Mouse (Mus musculus): ENCODE data around the gene Olfr1163. TPM values are rescaled to one million over a fixed set of nuclear protein-coding genes. Genes with fewer than 3 reads are reported as not detected.

Olfr1163 gene
- not detected for polyA plus RNA-seq (2017; shearing (Covaris generic))

GRCm38 (mm10) chr2:88071730-88072129 is at the start of gene Olfr1163:
Gene Olfr1163 (minus strand): TSS chr2:88071830.

GRCm38 (mm10) chr2:88093866-88094265 is 22.2 kb upstream of the Olfr1163 start, which contains the start of gene Olfr1164:
Gene Olfr1164 (minus strand): TSS chr2:88093966.

GRCm38 (mm10) chr2:88051029-88051428 is 20.6 kb downstream of the Olfr1163 start, which contains the start of gene Olfr1162:
Gene Olfr1162 (minus strand): TSS chr2:88051129.

GRCm38 (mm10) chr2:88037599-88037998 is 34.0 kb downstream of the Olfr1163 start, which contains the start of gene Olfr73:
Gene Olfr73 (minus strand): TSS chr2:88037699.

GRCm38 (mm10) chr2:88022474-88022873 is 49.2 kb downstream of the Olfr1163 start, which contains the start of gene Olfr1161:
Gene Olfr1161 (plus strand): TSS chr2:88022774.

Other genes with a start within 250 kb of the Olfr1163 start
- gene Olfr1148, start 241.3 kb downstream of the Olfr1163 start, polyA plus RNA-seq (2017; shearing (Covaris generic)): not detected
- gene Olfr1150-ps1, start 227.8 kb downstream of the Olfr1163 start, polyA plus RNA-seq (2017; shearing (Covaris generic)): not detected
- gene Olfr1151, start 216.0 kb downstream of the Olfr1163 start, polyA plus RNA-seq (2017; shearing (Covaris generic)): 0.11 TPM
- gene Olfr1152, start 205.3 kb downstream of the Olfr1163 start, polyA plus RNA-seq (2017; shearing (Covaris generic)): 0.05 TPM
- gene Olfr1153, start 176.9 kb downstream of the Olfr1163 start, polyA plus RNA-seq (2017; shearing (Covaris generic)): not detected
- not detected for gene Olfr1154, start 166.7 kb downstream of the Olfr1163 start, polyA plus RNA-seq (2017; shearing (Covaris generic))
- not detected for gene Olfr1155, start 126.7 kb downstream of the Olfr1163 start, polyA plus RNA-seq (2017; shearing (Covaris generic))
- 0.12 TPM for gene Olfr1156, start 118.7 kb downstream of the Olfr1163 start, polyA plus RNA-seq (2017; shearing (Covaris generic))
- gene Olfr1157, start 103.5 kb downstream of the Olfr1163 start, polyA plus RNA-seq (2017; shearing (Covaris generic)): not detected
- not detected for gene Olfr74, start 97.2 kb downstream of the Olfr1163 start, polyA plus RNA-seq (2017; shearing (Covaris generic))
- gene Olfr1158, start 81.7 kb downstream of the Olfr1163 start, polyA plus RNA-seq (2017; shearing (Covaris generic)): not detected
- not detected for gene Olfr1160, start 63.6 kb downstream of the Olfr1163 start, polyA plus RNA-seq (2017; shearing (Covaris generic))
- not detected for gene Olfr1161, start 49.1 kb downstream of the Olfr1163 start, polyA plus RNA-seq (2017; shearing (Covaris generic))
- gene Olfr73, start 34.1 kb downstream of the Olfr1163 start, polyA plus RNA-seq (2017; shearing (Covaris generic)): not detected
- gene Olfr1162, start 20.7 kb downstream of the Olfr1163 start, polyA plus RNA-seq (2017; shearing (Covaris generic)): not detected
- not detected for gene Olfr1164, start 22.1 kb upstream of the Olfr1163 start, polyA plus RNA-seq (2017; shearing (Covaris generic))
- gene Olfr1166, start 56.4 kb upstream of the Olfr1163 start, polyA plus RNA-seq (2017; shearing (Covaris generic)): not detected
- gene Olfr1167, start 83.4 kb upstream of the Olfr1163 start, polyA plus RNA-seq (2017; shearing (Covaris generic)): not detected
- gene Olfr1168, start 110.0 kb upstream of the Olfr1163 start, polyA plus RNA-seq (2017; shearing (Covaris generic)): not detected
- gene Olfr1170, start 156.5 kb upstream of the Olfr1163 start, polyA plus RNA-seq (2017; shearing (Covaris generic)): not detected
- 0.13 TPM for gene Olfr1173, start 208.0 kb upstream of the Olfr1163 start, polyA plus RNA-seq (2017; shearing (Covaris generic))
- not detected for gene Olfr1174-ps, start 243.3 kb upstream of the Olfr1163 start, polyA plus RNA-seq (2017; shearing (Covaris generic))

Measured in CD4-positive, CD25-positive, alpha-beta regulatory T cell (primary cell).